Mouse (Mus musculus): ENCODE results near the gene Kcnj3. TPM values are rescaled to one million over a fixed set of nuclear protein-coding genes. Genes with fewer than 3 reads are reported as not detected.

Gene Kcnj3
- polyA plus RNA-seq, 1 experiment, result not detected

DNA sequence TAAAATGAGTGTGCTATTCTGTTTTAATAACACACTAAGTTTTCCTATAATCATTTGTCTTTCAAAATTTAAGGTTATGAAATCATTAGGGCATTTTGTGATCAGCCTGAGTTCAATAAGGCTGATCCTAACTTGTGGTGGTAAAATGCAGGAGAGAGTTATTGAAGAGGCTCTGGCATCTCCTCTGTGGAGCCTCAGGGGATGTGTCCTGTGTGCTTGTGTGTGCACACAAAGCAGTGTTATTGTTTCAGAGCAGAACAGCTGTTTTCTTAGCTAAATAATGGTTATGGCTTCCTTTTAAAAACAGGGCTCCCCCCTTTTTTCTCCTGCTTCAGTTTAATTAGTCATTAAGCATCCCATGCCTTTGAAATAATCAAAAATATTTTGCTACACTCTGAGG lies 11.5 kb downstream of the Kcnj3 start:
- no peaks in the 10 kb centered on the region for H3K79me3 ChIP-seq (ENCODE audit: low read depth)
- TF ChIP-seq MYOD1 (IDR thresholded peaks at IDR 0.05; ENCODE audit: control insufficient read depth, insufficient read length, low read depth), result no peak
- no peaks in the 10 kb centered on the region for H3K79me2 ChIP-seq (ENCODE audit: control insufficient read depth, insufficient read depth)
- no peaks in the 10 kb centered on the region for H3K36me3 ChIP-seq (ENCODE audit: control insufficient read depth, insufficient read depth)
- no peak overlapping the region for H3ac ChIP-seq (ENCODE audit: control insufficient read depth, insufficient read length, low read depth)
- H3K27me3 ChIP-seq (ENCODE audit: control insufficient read depth, insufficient read depth, insufficient read length), result no peaks in the 10 kb centered on the region
- H3K4me3 ChIP-seq (ENCODE audit: insufficient read depth, poor library complexity, severe bottlenecking), result no peak overlapping the region

DNA sequence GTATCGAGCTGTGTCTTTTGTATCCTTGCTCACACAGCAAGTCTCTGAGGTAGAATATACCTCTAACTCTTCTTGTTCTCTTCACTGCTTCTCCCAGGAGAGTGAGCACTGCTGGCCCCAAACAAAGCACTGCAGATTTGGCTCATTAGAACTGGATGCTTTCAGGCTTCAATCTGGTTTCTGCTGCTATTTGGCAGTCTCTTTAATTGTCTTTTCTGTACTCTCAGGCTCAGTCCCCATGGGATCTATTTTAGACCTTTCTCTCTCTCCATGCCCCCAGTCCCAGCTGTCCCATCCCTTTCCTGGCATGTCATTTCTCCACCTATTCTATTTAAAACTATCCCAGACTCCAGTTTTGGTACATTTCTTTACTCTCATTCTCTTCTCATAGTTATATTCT lies 15.0 kb downstream of the Kcnj3 start:
- no peak overlapping the region for H3K4me3 ChIP-seq (ENCODE audit: insufficient read depth, poor library complexity, severe bottlenecking)
- no peak overlapping the region for H3ac ChIP-seq (ENCODE audit: control insufficient read depth, insufficient read length, low read depth)
- no peaks in the 10 kb centered on the region for H3K27me3 ChIP-seq (ENCODE audit: control insufficient read depth, insufficient read depth, insufficient read length)
- no peaks in the 10 kb centered on the region for H3K36me3 ChIP-seq (ENCODE audit: control insufficient read depth, insufficient read depth)
- H3K79me2 ChIP-seq (ENCODE audit: control insufficient read depth, insufficient read depth), result no peaks in the 10 kb centered on the region
- H3K79me3 ChIP-seq (ENCODE audit: low read depth), result no peaks in the 10 kb centered on the region
- TF ChIP-seq CEBPB (IDR thresholded peaks at IDR 0.05; ENCODE audit: low read depth) (no peak), USF1 (IDR thresholded peaks at IDR 0.05; ENCODE audit: low read depth) (no peak), CTCF (IDR thresholded peaks at IDR 0.05; ENCODE audit: control insufficient read depth, insufficient read depth, insufficient read length) (no peak), MYOD1 (IDR thresholded peaks at IDR 0.05; ENCODE audit: control insufficient read depth, insufficient read length, low read depth) (no peak), FOSL1 (IDR thresholded peaks at IDR 0.05; ENCODE audit: insufficient read depth, low read length, poor library complexity, severe bottlenecking) (no peak), MAX (IDR thresholded peaks at IDR 0.05) (no peak), MYOG (IDR thresholded peaks at IDR 0.05; ENCODE audit: control insufficient read depth, extremely low read depth, insufficient read length) (no peak)

DNA sequence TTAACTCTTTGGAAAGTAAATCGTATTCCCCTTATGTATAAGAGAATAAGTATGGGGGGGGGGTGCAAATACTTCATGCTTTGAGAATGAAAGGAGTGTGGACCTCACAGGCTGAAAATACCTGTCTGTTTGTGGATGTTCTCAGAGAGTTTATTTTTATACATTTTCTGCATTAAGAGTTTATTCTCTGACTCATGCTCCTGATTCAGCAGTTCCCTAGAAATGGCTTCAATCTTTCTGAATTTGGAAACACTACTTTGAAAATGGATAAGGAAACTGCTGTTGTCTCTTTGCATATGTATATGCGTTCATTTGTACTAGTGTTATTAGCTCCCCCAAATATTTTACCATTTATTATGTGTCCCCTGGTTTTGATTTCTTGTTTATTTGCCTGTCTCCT lies 23.4 kb downstream of the Kcnj3 start:
- Histone ChIP-seq H3K79me3 (ENCODE audit: low read depth) (no peaks in the 10 kb centered on the region), H3K4me3 (ENCODE audit: insufficient read depth, poor library complexity, severe bottlenecking) (no peak overlapping the region), H3K79me2 (ENCODE audit: control insufficient read depth, insufficient read depth) (no peaks in the 10 kb centered on the region), H3ac (ENCODE audit: control insufficient read depth, insufficient read length, low read depth) (no peak overlapping the region), H3K36me3 (ENCODE audit: control insufficient read depth, insufficient read depth) (no peaks in the 10 kb centered on the region), H3K27me3 (ENCODE audit: control insufficient read depth, insufficient read depth, insufficient read length) (no peaks in the 10 kb centered on the region)
- no peak for TF ChIP-seq MAX (IDR thresholded peaks at IDR 0.05)
- TF ChIP-seq FOSL1 (IDR thresholded peaks at IDR 0.05; ENCODE audit: insufficient read depth, low read length, poor library complexity, severe bottlenecking), result no peak
- TF ChIP-seq MYOG (IDR thresholded peaks at IDR 0.05; ENCODE audit: control insufficient read depth, extremely low read depth, insufficient read length), result no peak
- TF ChIP-seq USF1 (IDR thresholded peaks at IDR 0.05; ENCODE audit: low read depth), result no peak
- TF ChIP-seq MYOD1 (IDR thresholded peaks at IDR 0.05; ENCODE audit: control insufficient read depth, insufficient read length, low read depth), result no peak
- TF ChIP-seq CTCF (IDR thresholded peaks at IDR 0.05; ENCODE audit: control insufficient read depth, insufficient read depth, insufficient read length), result no peak
- no peak for TF ChIP-seq CEBPB (IDR thresholded peaks at IDR 0.05; ENCODE audit: low read depth)

DNA sequence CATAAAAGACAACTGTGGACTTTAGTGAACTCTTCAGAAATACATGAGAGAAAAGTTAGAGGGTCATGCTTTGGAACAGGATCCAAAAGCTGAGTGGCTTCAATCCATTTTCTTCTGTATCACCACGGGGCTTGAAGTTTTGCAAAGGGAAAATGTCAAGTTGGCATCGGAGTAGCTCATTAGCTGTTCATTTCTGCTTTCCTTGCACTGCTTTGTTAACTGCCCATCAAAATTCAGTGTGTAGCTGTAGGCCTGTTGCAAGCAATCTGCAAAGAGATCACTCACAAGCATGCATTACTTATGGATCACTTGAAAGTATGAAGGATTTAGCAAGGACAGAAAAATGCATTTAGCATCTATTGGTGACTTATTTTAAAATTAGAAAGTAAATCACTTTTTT lies 33.4 kb downstream of the Kcnj3 start:
- Histone ChIP-seq H3K27me3 (ENCODE audit: control insufficient read depth, insufficient read depth, insufficient read length) (no peaks in the 10 kb centered on the region), H3K4me3 (ENCODE audit: insufficient read depth, poor library complexity, severe bottlenecking) (no peak overlapping the region), H3K79me2 (ENCODE audit: control insufficient read depth, insufficient read depth) (no peaks in the 10 kb centered on the region), H3K36me3 (ENCODE audit: control insufficient read depth, insufficient read depth) (no peaks in the 10 kb centered on the region), H3ac (ENCODE audit: control insufficient read depth, insufficient read length, low read depth) (no peak overlapping the region), H3K79me3 (ENCODE audit: low read depth) (no peaks in the 10 kb centered on the region)
- no peak for TF ChIP-seq CTCF (IDR thresholded peaks at IDR 0.05; ENCODE audit: control insufficient read depth, insufficient read depth, insufficient read length)
- TF ChIP-seq MYOG (IDR thresholded peaks at IDR 0.05; ENCODE audit: control insufficient read depth, extremely low read depth, insufficient read length), result no peak
- no peak for TF ChIP-seq MYOD1 (IDR thresholded peaks at IDR 0.05; ENCODE audit: control insufficient read depth, insufficient read length, low read depth)
- no peak for TF ChIP-seq CEBPB (IDR thresholded peaks at IDR 0.05; ENCODE audit: low read depth)
- TF ChIP-seq USF1 (IDR thresholded peaks at IDR 0.05; ENCODE audit: low read depth), result no peak
- TF ChIP-seq FOSL1 (IDR thresholded peaks at IDR 0.05; ENCODE audit: insufficient read depth, low read length, poor library complexity, severe bottlenecking), result no peak
- TF ChIP-seq MAX (IDR thresholded peaks at IDR 0.05), result no peak

DNA sequence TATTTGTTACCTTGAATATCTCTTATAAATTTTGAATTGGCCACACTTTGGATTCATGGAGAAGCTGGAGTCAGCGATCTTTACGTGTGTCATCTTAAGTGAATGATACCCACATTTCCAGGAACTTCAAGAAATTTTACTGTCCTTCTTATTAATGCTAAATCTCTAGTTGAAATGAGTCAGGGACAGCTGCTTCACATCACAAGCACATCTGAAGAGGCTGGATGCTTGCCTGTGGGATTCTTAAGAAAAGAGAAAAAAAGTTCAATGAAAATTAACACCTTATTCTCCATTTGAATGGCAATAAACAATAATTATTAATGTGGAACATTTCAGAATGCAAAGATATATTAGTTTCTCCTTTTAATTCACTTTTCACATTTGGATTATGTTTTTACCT lies 34.2 kb downstream of the Kcnj3 start:
- Histone ChIP-seq H3K79me3 (ENCODE audit: low read depth) (no peaks in the 10 kb centered on the region), H3K79me2 (ENCODE audit: control insufficient read depth, insufficient read depth) (no peaks in the 10 kb centered on the region), H3ac (ENCODE audit: control insufficient read depth, insufficient read length, low read depth) (no peak overlapping the region), H3K27me3 (ENCODE audit: control insufficient read depth, insufficient read depth, insufficient read length) (no peaks in the 10 kb centered on the region), H3K36me3 (ENCODE audit: control insufficient read depth, insufficient read depth) (no peaks in the 10 kb centered on the region), H3K4me3 (ENCODE audit: insufficient read depth, poor library complexity, severe bottlenecking) (no peak overlapping the region)
- TF ChIP-seq USF1 (IDR thresholded peaks at IDR 0.05; ENCODE audit: low read depth), result no peak
- no peak for TF ChIP-seq MYOG (IDR thresholded peaks at IDR 0.05; ENCODE audit: control insufficient read depth, extremely low read depth, insufficient read length)
- TF ChIP-seq MYOD1 (IDR thresholded peaks at IDR 0.05; ENCODE audit: control insufficient read depth, insufficient read length, low read depth), result no peak
- TF ChIP-seq MAX (IDR thresholded peaks at IDR 0.05), result no peak
- TF ChIP-seq FOSL1 (IDR thresholded peaks at IDR 0.05; ENCODE audit: insufficient read depth, low read length, poor library complexity, severe bottlenecking), result no peak
- TF ChIP-seq CTCF (IDR thresholded peaks at IDR 0.05; ENCODE audit: control insufficient read depth, insufficient read depth, insufficient read length), result no peak
- TF ChIP-seq CEBPB (IDR thresholded peaks at IDR 0.05; ENCODE audit: low read depth), result no peak

DNA sequence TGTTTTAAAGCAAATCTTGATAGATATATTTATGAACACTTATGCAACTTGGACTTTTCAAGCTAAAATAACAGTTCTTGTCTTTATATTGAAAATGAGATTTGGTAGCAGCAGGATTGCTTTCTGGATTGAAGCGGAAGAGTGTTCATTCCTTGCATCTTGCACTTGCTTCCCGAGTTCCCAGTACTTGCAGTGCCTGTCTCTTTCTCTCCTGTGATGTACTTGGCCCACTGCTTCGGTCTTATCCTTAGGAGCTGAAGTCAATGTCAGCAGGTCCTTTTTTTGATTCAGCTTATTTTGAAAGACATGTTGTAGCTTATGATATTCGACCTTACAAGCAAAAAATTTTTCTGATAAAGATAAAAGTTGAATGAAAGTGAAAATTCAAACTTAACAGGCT lies 43.7 kb downstream of the Kcnj3 start:
- no peaks in the 10 kb centered on the region for H3K79me3 ChIP-seq (ENCODE audit: low read depth)
- H3K79me2 ChIP-seq (ENCODE audit: control insufficient read depth, insufficient read depth), result no peaks in the 10 kb centered on the region
- no peaks in the 10 kb centered on the region for H3K36me3 ChIP-seq (ENCODE audit: control insufficient read depth, insufficient read depth)
- no peaks in the 10 kb centered on the region for H3K27me3 ChIP-seq (ENCODE audit: control insufficient read depth, insufficient read depth, insufficient read length)
- TF ChIP-seq MYOD1 (IDR thresholded peaks at IDR 0.05; ENCODE audit: control insufficient read depth, insufficient read length, low read depth) (no peak), CTCF (IDR thresholded peaks at IDR 0.05; ENCODE audit: control insufficient read depth, insufficient read depth, insufficient read length) (no peak), FOSL1 (IDR thresholded peaks at IDR 0.05; ENCODE audit: insufficient read depth, low read length, poor library complexity, severe bottlenecking) (no peak), CEBPB (IDR thresholded peaks at IDR 0.05; ENCODE audit: low read depth) (no peak), MYOG (IDR thresholded peaks at IDR 0.05; ENCODE audit: control insufficient read depth, extremely low read depth, insufficient read length) (no peak), MAX (IDR thresholded peaks at IDR 0.05) (no peak), USF1 (IDR thresholded peaks at IDR 0.05; ENCODE audit: low read depth) (no peak)
- H3K4me3 ChIP-seq (ENCODE audit: insufficient read depth, poor library complexity, severe bottlenecking), result no peak overlapping the region
- H3ac ChIP-seq (ENCODE audit: control insufficient read depth, insufficient read length, low read depth), result no peak overlapping the region

Data from C2C12 (cell line).